Mouse (Mus musculus): ENCODE measurements at regions not wholly inside any gene's neighbourhood (a gene's known extent, or its start where the extent isn't known, plus 50 kb on each side); places are given as distances from the start of the nearest gene placed in this dataset.

DNA sequence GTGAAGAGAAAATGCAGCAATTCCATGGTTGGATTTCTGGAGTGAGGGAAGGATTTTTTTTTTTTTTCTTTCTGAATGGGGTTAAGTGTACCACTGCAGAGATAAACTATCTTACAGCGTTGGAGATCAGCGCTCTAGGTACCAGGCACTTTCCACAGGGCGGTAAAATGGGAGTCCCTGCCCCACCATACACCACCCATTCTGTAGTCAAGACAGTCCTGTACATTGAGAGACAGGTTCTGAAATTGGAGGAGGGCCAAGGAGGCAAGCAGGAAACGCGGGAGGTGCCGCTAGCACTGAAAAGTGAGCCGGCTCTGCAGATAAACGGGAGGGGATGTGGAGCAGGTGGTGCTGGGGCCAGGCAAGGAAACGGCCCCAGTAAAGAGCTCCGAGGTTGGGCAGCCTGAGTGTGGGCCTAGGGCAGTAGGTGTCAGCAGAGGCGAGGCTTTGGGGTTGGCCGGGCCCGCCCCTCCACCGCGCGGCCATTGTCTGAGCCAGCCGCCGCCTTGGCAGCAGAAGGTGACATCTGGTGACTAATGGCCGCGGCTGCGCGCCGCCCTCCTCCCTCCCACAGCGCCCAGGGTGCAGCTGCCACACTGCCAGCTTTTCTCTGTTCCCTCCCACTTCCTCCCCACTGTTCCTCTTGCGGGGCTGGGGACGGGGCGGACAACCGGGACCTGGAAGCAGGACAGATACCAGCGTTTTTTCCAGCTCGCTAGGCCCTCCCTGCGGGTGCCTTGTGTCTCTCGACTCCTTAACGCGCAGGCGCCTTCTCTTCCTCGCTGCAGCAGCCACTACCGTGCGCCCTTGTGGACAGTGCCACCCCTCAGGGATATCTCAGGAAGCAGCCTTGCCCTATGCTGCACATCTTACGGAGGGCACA, 292.1 kb downstream of the Rps24 start:
- Histone ChIP-seq H3K27me3 (replicated peaks; ENCODE audit: control insufficient read depth, insufficient read depth, low read length) (no peaks in the 10 kb centered on the region), H3K4me3 (ENCODE audit: low read depth, low read length) (peak overlapping the region; percentile 43), H3K36me3 (ENCODE audit: control insufficient read depth, insufficient read depth, low read length) (no peaks in the 10 kb centered on the region), H3K4me2 (ENCODE audit: low read length) (peak overlapping the region; percentile 62), H3K27ac (ENCODE audit: low read depth) (peak overlapping the region; percentile 91), H3K4me1 (replicated peaks; ENCODE audit: control insufficient read depth, insufficient read depth, low read length) (peaks cover 14% of the 10 kb centered on the region), H3K9me3 (ENCODE audit: control insufficient read depth, low read length) (no peaks in the 10 kb centered on the region), H3K9ac (ENCODE audit: low read length) (peak overlapping the region; percentile 55)
- peak; percentile 96 for ATAC-seq (replicated peaks; ENCODE audit: low FRiP score, low TSS enrichment, low read depth)
- WGBS, result 2% methylated on average over 39 of the region's 39 CpGs
- DNase-seq (ENCODE audit: low spot score), result peak; percentile 91

DNA sequence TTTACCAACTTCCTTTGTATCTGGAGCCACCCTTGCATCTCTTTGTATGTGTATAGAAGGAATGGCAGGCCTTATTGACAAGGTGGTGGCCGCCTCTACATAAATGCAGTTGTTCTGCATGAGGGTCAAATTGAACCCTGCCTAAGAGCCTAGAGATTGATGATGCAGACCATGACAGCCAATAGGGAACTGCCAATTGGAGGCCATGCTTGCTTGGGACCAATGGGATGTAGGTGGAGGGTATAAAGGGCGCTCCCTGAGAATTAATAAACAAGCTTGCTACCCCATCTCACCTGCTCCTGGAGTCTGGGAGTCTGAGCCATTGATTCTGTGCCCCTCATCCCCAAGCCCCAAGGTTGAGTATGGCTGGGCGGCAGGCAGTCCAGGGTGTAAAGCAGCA, 294.7 kb downstream of the Rps24 start:
- no peaks in the 10 kb centered on the region for H3K36me3 ChIP-seq (ENCODE audit: control insufficient read depth, insufficient read depth, low read length)
- WGBS, result 85% methylated on average over 3 of the region's 3 CpGs
- ATAC-seq (replicated peaks; ENCODE audit: low FRiP score, low TSS enrichment, low read depth) (no peak), DNase-seq (ENCODE audit: low spot score) (no peak)
- H3K4me1 ChIP-seq (replicated peaks; ENCODE audit: control insufficient read depth, insufficient read depth, low read length), result peaks cover 14% of the 10 kb centered on the region
- no peaks in the 10 kb centered on the region for H3K9me3 ChIP-seq (ENCODE audit: control insufficient read depth, low read length)
- H3K27me3 ChIP-seq (replicated peaks; ENCODE audit: control insufficient read depth, insufficient read depth, low read length), result no peaks in the 10 kb centered on the region
- no peak overlapping the region for H3K4me3 ChIP-seq (ENCODE audit: low read depth, low read length)
- H3K9ac ChIP-seq (ENCODE audit: low read length), result no peak overlapping the region
- H3K27ac ChIP-seq (ENCODE audit: low read depth), result no peak overlapping the region
- no peak overlapping the region for H3K4me2 ChIP-seq (ENCODE audit: low read length)

DNA sequence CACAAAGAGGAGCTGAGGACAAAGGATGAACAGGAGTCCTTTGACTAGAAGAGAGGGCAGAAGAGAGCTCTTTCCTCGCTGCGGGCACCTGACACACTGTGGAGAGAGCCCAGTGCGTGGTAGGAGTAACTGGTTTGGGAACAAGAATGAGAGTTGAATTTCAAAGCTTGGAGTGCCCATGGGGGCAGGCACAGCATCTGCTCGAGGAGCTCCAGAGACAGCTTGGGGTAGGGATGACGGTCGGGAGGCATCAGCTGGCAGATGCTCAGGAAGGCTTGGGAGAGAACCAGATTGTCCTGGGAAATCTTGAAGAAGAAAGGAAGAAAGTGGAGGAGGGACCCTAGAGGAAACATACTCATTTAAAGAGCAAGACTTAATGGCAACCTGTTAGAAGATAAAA, 297.0 kb downstream of the Rps24 start:
- Histone ChIP-seq H3K27ac (ENCODE audit: low read depth) (no peak overlapping the region), H3K9me3 (ENCODE audit: control insufficient read depth, low read length) (no peaks in the 10 kb centered on the region), H3K4me2 (ENCODE audit: low read length) (no peak overlapping the region), H3K36me3 (ENCODE audit: control insufficient read depth, insufficient read depth, low read length) (no peaks in the 10 kb centered on the region), H3K9ac (ENCODE audit: low read length) (no peak overlapping the region), H3K27me3 (replicated peaks; ENCODE audit: control insufficient read depth, insufficient read depth, low read length) (no peaks in the 10 kb centered on the region), H3K4me1 (replicated peaks; ENCODE audit: control insufficient read depth, insufficient read depth, low read length) (peaks cover 14% of the 10 kb centered on the region), H3K4me3 (ENCODE audit: low read depth, low read length) (no peak overlapping the region)
- DNase-seq (ENCODE audit: low spot score), result no peak
- WGBS, result 76% methylated on average over 6 of the region's 6 CpGs
- ATAC-seq (replicated peaks; ENCODE audit: low FRiP score, low TSS enrichment, low read depth), result no peak

GRCm38 (mm10) chr14:24785452-24785851, 298.5 kb downstream of the Rps24 start:
- no peak overlapping the region for H3K27ac ChIP-seq (ENCODE audit: low read depth)
- H3K27me3 ChIP-seq (replicated peaks; ENCODE audit: control insufficient read depth, insufficient read depth, low read length), result no peaks in the 10 kb centered on the region
- H3K36me3 ChIP-seq (ENCODE audit: control insufficient read depth, insufficient read depth, low read length), result no peaks in the 10 kb centered on the region
- DNase-seq (ENCODE audit: low spot score), result no peak
- WGBS, result 90% methylated on average over 5 of the region's 5 CpGs
- no peak overlapping the region for H3K4me2 ChIP-seq (ENCODE audit: low read length)
- no peak overlapping the region for H3K4me3 ChIP-seq (ENCODE audit: low read depth, low read length)
- ATAC-seq (replicated peaks; ENCODE audit: low FRiP score, low TSS enrichment, low read depth), result no peak
- H3K9me3 ChIP-seq (ENCODE audit: control insufficient read depth, low read length), result no peaks in the 10 kb centered on the region
- H3K4me1 ChIP-seq (replicated peaks; ENCODE audit: control insufficient read depth, insufficient read depth, low read length), result no peaks in the 10 kb centered on the region
- no peak overlapping the region for H3K9ac ChIP-seq (ENCODE audit: low read length)

GRCm38 (mm10) chr14:24793375-24794285, 306.7 kb downstream of the Rps24 start:
- H3K27ac ChIP-seq (ENCODE audit: low read depth), result 0 out of 2 replicates have a peak overlapping the region, but pooled peaks have one; percentile 16
- H3K9ac ChIP-seq (ENCODE audit: low read length), result no peak overlapping the region
- H3K27me3 ChIP-seq (replicated peaks; ENCODE audit: control insufficient read depth, insufficient read depth, low read length), result no peaks in the 10 kb centered on the region
- no peak overlapping the region for H3K4me3 ChIP-seq (ENCODE audit: low read depth, low read length)
- peaks cover 3% of the 10 kb centered on the region; the same call in 1 of the 2 replicates for H3K4me1 ChIP-seq (replicated peaks; ENCODE audit: control insufficient read depth, insufficient read depth, low read length)
- ATAC-seq (replicated peaks; ENCODE audit: low FRiP score, low TSS enrichment, low read depth) (no peak), DNase-seq (ENCODE audit: low spot score) (no peak)
- no peaks in the 10 kb centered on the region for H3K36me3 ChIP-seq (ENCODE audit: control insufficient read depth, insufficient read depth, low read length)
- H3K9me3 ChIP-seq (ENCODE audit: control insufficient read depth, low read length), result no peaks in the 10 kb centered on the region
- H3K4me2 ChIP-seq (ENCODE audit: low read length), result no peak overlapping the region
- 51% methylated on average over 10 of the region's 10 CpGs for WGBS

DNA sequence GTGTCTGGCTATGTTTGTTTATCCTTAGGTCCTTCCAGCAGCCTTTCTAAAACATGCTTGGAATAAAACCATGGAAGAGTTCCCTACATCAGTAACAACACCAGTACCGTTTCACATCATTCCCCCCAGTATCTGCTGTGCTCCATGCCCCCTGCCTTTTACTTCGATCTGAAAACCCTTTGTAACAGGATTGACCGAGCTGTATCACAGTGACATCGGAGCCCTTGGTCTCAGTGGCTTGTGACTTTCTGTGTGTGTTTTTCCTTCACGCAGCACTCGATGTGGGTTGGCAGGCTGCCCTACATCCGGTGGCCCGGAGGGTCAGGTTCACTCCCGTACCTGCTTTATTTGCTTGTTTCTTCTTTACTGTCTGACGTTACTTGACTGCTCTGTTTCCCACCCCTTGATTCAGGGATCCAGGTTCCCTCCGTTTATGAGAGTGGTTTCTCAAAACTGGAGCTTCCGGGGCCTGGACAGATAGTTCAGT, 307.5 kb downstream of the Rps24 start:
- H3K4me1 ChIP-seq (replicated peaks; ENCODE audit: control insufficient read depth, insufficient read depth, low read length), result peaks cover 3% of the 10 kb centered on the region; the same call in 1 of the 2 replicates
- no peak for DNase-seq (ENCODE audit: low spot score)
- H3K27me3 ChIP-seq (replicated peaks; ENCODE audit: control insufficient read depth, insufficient read depth, low read length), result no peaks in the 10 kb centered on the region
- H3K4me2 ChIP-seq (ENCODE audit: low read length), result no peak overlapping the region
- H3K27ac ChIP-seq (ENCODE audit: low read depth), result no peak overlapping the region
- no peaks in the 10 kb centered on the region for H3K9me3 ChIP-seq (ENCODE audit: control insufficient read depth, low read length)
- no peak overlapping the region for H3K9ac ChIP-seq (ENCODE audit: low read length)
- H3K4me3 ChIP-seq (ENCODE audit: low read depth, low read length), result no peak overlapping the region
- 74% methylated on average over 12 of the region's 12 CpGs for WGBS
- no peak for ATAC-seq (replicated peaks; ENCODE audit: low FRiP score, low TSS enrichment, low read depth)
- no peaks in the 10 kb centered on the region for H3K36me3 ChIP-seq (ENCODE audit: control insufficient read depth, insufficient read depth, low read length)

- H3K27me3 ChIP-seq (replicated peaks; ENCODE audit: control insufficient read depth, insufficient read depth, low read length), result no peaks in the 10 kb centered on the region
- no peak for ATAC-seq (replicated peaks; ENCODE audit: low FRiP score, low TSS enrichment, low read depth)
Observed at GRCm38 (mm10) chr14:24797494-24797893, 310.6 kb downstream of the Rps24 start.

GRCm38 (mm10) chr14:24798066-24798465, 311.1 kb downstream of the Rps24 start:
- Histone ChIP-seq H3K27ac (ENCODE audit: low read depth) (no peak overlapping the region), H3K9ac (ENCODE audit: low read length) (no peak overlapping the region), H3K4me2 (ENCODE audit: low read length) (no peak overlapping the region), H3K36me3 (ENCODE audit: control insufficient read depth, insufficient read depth, low read length) (no peaks in the 10 kb centered on the region), H3K4me3 (ENCODE audit: low read depth, low read length) (no peak overlapping the region), H3K27me3 (replicated peaks; ENCODE audit: control insufficient read depth, insufficient read depth, low read length) (no peaks in the 10 kb centered on the region), H3K4me1 (replicated peaks; ENCODE audit: control insufficient read depth, insufficient read depth, low read length) (peaks cover 3% of the 10 kb centered on the region; the same call in 1 of the 2 replicates), H3K9me3 (ENCODE audit: control insufficient read depth, low read length) (no peaks in the 10 kb centered on the region)
- no peak for DNase-seq (ENCODE audit: low spot score)
- WGBS, result 37% methylated on average over 4 of the region's 4 CpGs
- ATAC-seq (replicated peaks; ENCODE audit: low FRiP score, low TSS enrichment, low read depth), result no peak

More at GRCm38 (mm10) chr14:24797494-24797893, 310.6 kb downstream of the Rps24 start:
- no peak overlapping the region for H3K4me2 ChIP-seq (ENCODE audit: low read length)
- no peaks in the 10 kb centered on the region for H3K9me3 ChIP-seq (ENCODE audit: control insufficient read depth, low read length)
- no peak overlapping the region for H3K9ac ChIP-seq (ENCODE audit: low read length)
- no peak for DNase-seq (ENCODE audit: low spot score)
- H3K36me3 ChIP-seq (ENCODE audit: control insufficient read depth, insufficient read depth, low read length), result no peaks in the 10 kb centered on the region
- peaks cover 3% of the 10 kb centered on the region; the same call in 1 of the 2 replicates for H3K4me1 ChIP-seq (replicated peaks; ENCODE audit: control insufficient read depth, insufficient read depth, low read length)
- H3K4me3 ChIP-seq (ENCODE audit: low read depth, low read length), result no peak overlapping the region
- no peak overlapping the region for H3K27ac ChIP-seq (ENCODE audit: low read depth)

Measured in intestine, embryonic 14.5 days (tissue).